Mouse (Mus musculus): ENCODE measurements around the gene Otop2. TPM values are rescaled to one million over a fixed set of nuclear protein-coding genes. Genes with fewer than 3 reads are reported as not detected.

The Otop2 gene
- polyA plus RNA-seq, 1 experiment from 2014 or later = not detected

- no peaks in the 10 kb centered on the region for H3K36me3 ChIP-seq (ENCODE audit: control insufficient read depth, insufficient read depth, low read length)
Measured at GRCm38 (mm10) chr11:115341246-115341645, 34.3 kb downstream of the Otop2 start.

GRCm38 (mm10) chr11:115341866-115342265 lies 34.9 kb downstream of the Otop2 start:
- H3K4me1 ChIP-seq (ENCODE audit: control insufficient read depth, insufficient read depth, low read length) = no peaks in the 10 kb centered on the region
- no peaks in the 10 kb centered on the region for H3K9me3 ChIP-seq (replicated peaks; ENCODE audit: control insufficient read depth, low read length)
- WGBS (ENCODE audit: insufficient replicate concordance) = 58% methylated on average over 6 of the region's 6 CpGs
- H3K4me2 ChIP-seq = no peak overlapping the region
- peaks cover 67% of the 10 kb centered on the region for H3K27me3 ChIP-seq (ENCODE audit: control insufficient read depth, insufficient read depth, low read length)
- no peaks in the 10 kb centered on the region for H3K36me3 ChIP-seq (ENCODE audit: control insufficient read depth, insufficient read depth, low read length)
- no peak overlapping the region for H3K9ac ChIP-seq (ENCODE audit: low read depth, low read length)
- no peak for ATAC-seq (replicated peaks; ENCODE audit: insufficient number of reproducible peaks, low FRiP score, low TSS enrichment)
- no peak overlapping the region for H3K27ac ChIP-seq (ENCODE audit: low read depth, low read length)
- no peak overlapping the region for H3K4me3 ChIP-seq (ENCODE audit: low read depth, low read length)

More at GRCm38 (mm10) chr11:115341246-115341645, 34.3 kb downstream of the Otop2 start:
- WGBS (ENCODE audit: insufficient replicate concordance) = 61% methylated on average over 2 of the region's 2 CpGs
- H3K4me3 ChIP-seq (ENCODE audit: low read depth, low read length) = no peak overlapping the region
- H3K4me1 ChIP-seq (ENCODE audit: control insufficient read depth, insufficient read depth, low read length) = no peaks in the 10 kb centered on the region
- no peak overlapping the region for H3K4me2 ChIP-seq
- H3K27ac ChIP-seq (ENCODE audit: low read depth, low read length) = no peak overlapping the region
- ATAC-seq (replicated peaks; ENCODE audit: insufficient number of reproducible peaks, low FRiP score, low TSS enrichment) = no peak
- no peaks in the 10 kb centered on the region for H3K9me3 ChIP-seq (replicated peaks; ENCODE audit: control insufficient read depth, low read length)
- H3K9ac ChIP-seq (ENCODE audit: low read depth, low read length) = no peak overlapping the region
- H3K27me3 ChIP-seq (ENCODE audit: control insufficient read depth, insufficient read depth, low read length) = peaks cover 67% of the 10 kb centered on the region

- Histone ChIP-seq H3K4me2 (no peak overlapping the region; the same call in 1 of the 2 replicates), H3K4me1 (ENCODE audit: control insufficient read depth, insufficient read depth, low read length) (no peaks in the 10 kb centered on the region), H3K27ac (ENCODE audit: low read depth, low read length) (no peak overlapping the region), H3K27me3 (ENCODE audit: control insufficient read depth, insufficient read depth, low read length) (peaks cover 59% of the 10 kb centered on the region), H3K9ac (ENCODE audit: low read depth, low read length) (no peak overlapping the region), H3K36me3 (ENCODE audit: control insufficient read depth, insufficient read depth, low read length) (no peaks in the 10 kb centered on the region), H3K4me3 (ENCODE audit: low read depth, low read length) (no peak overlapping the region), H3K9me3 (replicated peaks; ENCODE audit: control insufficient read depth, low read length) (no peaks in the 10 kb centered on the region)
- 10% methylated on average over 12 of the region's 12 CpGs for WGBS (ENCODE audit: insufficient replicate concordance)
- ATAC-seq (replicated peaks; ENCODE audit: insufficient number of reproducible peaks, low FRiP score, low TSS enrichment) = no peak
Measured at GRCm38 (mm10) chr11:115344967-115345366, 38.0 kb downstream of the Otop2 start.

GRCm38 (mm10) chr11:115345515-115345914 lies 38.6 kb downstream of the Otop2 start:
- Histone ChIP-seq H3K4me3 (ENCODE audit: low read depth, low read length) (no peak overlapping the region), H3K9ac (ENCODE audit: low read depth, low read length) (no peak overlapping the region), H3K4me2 (no peak overlapping the region), H3K27ac (ENCODE audit: low read depth, low read length) (no peak overlapping the region), H3K9me3 (replicated peaks; ENCODE audit: control insufficient read depth, low read length) (no peaks in the 10 kb centered on the region), H3K27me3 (ENCODE audit: control insufficient read depth, insufficient read depth, low read length) (peaks cover 57% of the 10 kb centered on the region), H3K36me3 (ENCODE audit: control insufficient read depth, insufficient read depth, low read length) (no peaks in the 10 kb centered on the region), H3K4me1 (ENCODE audit: control insufficient read depth, insufficient read depth, low read length) (no peaks in the 10 kb centered on the region)
- WGBS (ENCODE audit: insufficient replicate concordance) = 32% methylated on average over 7 of the region's 7 CpGs
- ATAC-seq (replicated peaks; ENCODE audit: insufficient number of reproducible peaks, low FRiP score, low TSS enrichment) = no peak

- H3K36me3 ChIP-seq (ENCODE audit: control insufficient read depth, insufficient read depth, low read length) = no peaks in the 10 kb centered on the region
- WGBS (ENCODE audit: insufficient replicate concordance) = 46% methylated on average over 17 of the region's 17 CpGs
- H3K4me2 ChIP-seq = peak overlapping the region; percentile 12; the same call in 1 of the 2 replicates
- no peak overlapping the region for H3K9ac ChIP-seq (ENCODE audit: low read depth, low read length)
- no peaks in the 10 kb centered on the region for H3K9me3 ChIP-seq (replicated peaks; ENCODE audit: control insufficient read depth, low read length)
- H3K27me3 ChIP-seq (ENCODE audit: control insufficient read depth, insufficient read depth, low read length) = peaks cover 46% of the 10 kb centered on the region
- H3K4me1 ChIP-seq (ENCODE audit: control insufficient read depth, insufficient read depth, low read length) = no peaks in the 10 kb centered on the region
- no peak overlapping the region for H3K27ac ChIP-seq (ENCODE audit: low read depth, low read length)
- no peak for ATAC-seq (replicated peaks; ENCODE audit: insufficient number of reproducible peaks, low FRiP score, low TSS enrichment)
- no peak overlapping the region for H3K4me3 ChIP-seq (ENCODE audit: low read depth, low read length)
Measured at GRCm38 (mm10) chr11:115348681-115349248, 41.8 kb downstream of the Otop2 start.

- Histone ChIP-seq H3K9me3 (replicated peaks; ENCODE audit: control insufficient read depth, low read length) (no peaks in the 10 kb centered on the region), H3K27me3 (ENCODE audit: control insufficient read depth, insufficient read depth, low read length) (peaks cover 39% of the 10 kb centered on the region), H3K36me3 (ENCODE audit: control insufficient read depth, insufficient read depth, low read length) (no peaks in the 10 kb centered on the region), H3K4me2 (no peak overlapping the region), H3K4me1 (ENCODE audit: control insufficient read depth, insufficient read depth, low read length) (no peaks in the 10 kb centered on the region), H3K9ac (ENCODE audit: low read depth, low read length) (no peak overlapping the region), H3K4me3 (ENCODE audit: low read depth, low read length) (no peak overlapping the region), H3K27ac (ENCODE audit: low read depth, low read length) (no peak overlapping the region)
- 46% methylated on average over 4 of the region's 4 CpGs for WGBS (ENCODE audit: insufficient replicate concordance)
- ATAC-seq (replicated peaks; ENCODE audit: insufficient number of reproducible peaks, low FRiP score, low TSS enrichment) = no peak
Measured at GRCm38 (mm10) chr11:115349976-115350375, 43.0 kb downstream of the Otop2 start.

- Histone ChIP-seq H3K4me1 (ENCODE audit: control insufficient read depth, insufficient read depth, low read length) (no peaks in the 10 kb centered on the region), H3K4me2 (no peak overlapping the region), H3K36me3 (ENCODE audit: control insufficient read depth, insufficient read depth, low read length) (no peaks in the 10 kb centered on the region), H3K9ac (ENCODE audit: low read depth, low read length) (no peak overlapping the region), H3K27me3 (ENCODE audit: control insufficient read depth, insufficient read depth, low read length) (peaks cover 27% of the 10 kb centered on the region), H3K4me3 (ENCODE audit: low read depth, low read length) (no peak overlapping the region), H3K27ac (ENCODE audit: low read depth, low read length) (no peak overlapping the region), H3K9me3 (replicated peaks; ENCODE audit: control insufficient read depth, low read length) (no peaks in the 10 kb centered on the region)
- 83% methylated on average over 5 of the region's 5 CpGs for WGBS (ENCODE audit: insufficient replicate concordance)
- ATAC-seq (replicated peaks; ENCODE audit: insufficient number of reproducible peaks, low FRiP score, low TSS enrichment) = no peak
Measured at GRCm38 (mm10) chr11:115353375-115353774, 46.4 kb downstream of the Otop2 start.

GRCm38 (mm10) chr11:115354183-115354582 lies 47.2 kb downstream of the Otop2 start:
- Histone ChIP-seq H3K4me1 (ENCODE audit: control insufficient read depth, insufficient read depth, low read length) (no peaks in the 10 kb centered on the region; the same call in 1 of the 2 replicates), H3K4me2 (no peak overlapping the region), H3K9ac (ENCODE audit: low read depth, low read length) (no peak overlapping the region), H3K36me3 (ENCODE audit: control insufficient read depth, insufficient read depth, low read length) (no peaks in the 10 kb centered on the region), H3K4me3 (ENCODE audit: low read depth, low read length) (no peak overlapping the region), H3K27me3 (ENCODE audit: control insufficient read depth, insufficient read depth, low read length) (peaks cover 23% of the 10 kb centered on the region), H3K9me3 (replicated peaks; ENCODE audit: control insufficient read depth, low read length) (no peaks in the 10 kb centered on the region), H3K27ac (ENCODE audit: low read depth, low read length) (no peak overlapping the region)
- 0 out of 2 replicates have a peak, but pooled peaks have one; percentile 19 for ATAC-seq (replicated peaks; ENCODE audit: insufficient number of reproducible peaks, low FRiP score, low TSS enrichment)
- WGBS (ENCODE audit: insufficient replicate concordance) = 9% methylated on average over 8 of the region's 8 CpGs

- no peak for ATAC-seq (replicated peaks; ENCODE audit: insufficient number of reproducible peaks, low FRiP score, low TSS enrichment)
- Histone ChIP-seq H3K4me3 (ENCODE audit: low read depth, low read length) (no peak overlapping the region), H3K9me3 (replicated peaks; ENCODE audit: control insufficient read depth, low read length) (no peaks in the 10 kb centered on the region), H3K4me1 (ENCODE audit: control insufficient read depth, insufficient read depth, low read length) (no peaks in the 10 kb centered on the region; the same call in 1 of the 2 replicates), H3K9ac (ENCODE audit: low read depth, low read length) (no peak overlapping the region), H3K27me3 (ENCODE audit: control insufficient read depth, insufficient read depth, low read length) (peaks cover 20% of the 10 kb centered on the region), H3K4me2 (no peak overlapping the region), H3K27ac (ENCODE audit: low read depth, low read length) (no peak overlapping the region), H3K36me3 (ENCODE audit: control insufficient read depth, insufficient read depth, low read length) (no peaks in the 10 kb centered on the region)
- WGBS (ENCODE audit: insufficient replicate concordance) = 19% methylated on average over 5 of the region's 5 CpGs
Measured at GRCm38 (mm10) chr11:115358468-115358867, 51.5 kb downstream of the Otop2 start.

Data from heart, embryonic 11.5 days (tissue).